Mouse (Mus musculus) neutrophil, adult 65 days (primary cell): ENCODE measurements around the gene C9. TPM values are rescaled to one million over a fixed set of nuclear protein-coding genes. Genes with fewer than 3 reads are reported as not detected.

Experiments
- total RNA-seq: library from RNA; stranded (reverse); gene quantifications from 2 replicates; pipeline ENCODE4 v1.2.4, GENCODE M21; 2023

The C9 gene
- not detected in 2 replicates for total RNA-seq

GRCm38 (mm10) chr15:6445135-6445534, at the start of gene C9:
TSS of gene C9 (plus strand) at chr15:6445327.

GRCm38 (mm10) chr15:6522653-6523167, 77.6 kb downstream of the C9 start, which contains the start of gene Fyb:
TSS of gene Fyb (plus strand) at chr15:6522853.

Other genes starting within 250 kb of the C9 start
- 0.82 and 2.9 TPM in 2 replicates for gene Dab2, start 145.5 kb upstream of the C9 start, total RNA-seq
- gene Fyb, start 77.5 kb downstream of the C9 start, total RNA-seq: 322 and 351 TPM in 2 replicates